Comparison of ENCODE assay signal across 21 mouse cellular contexts in genomic region chr9:16486229-16486628, GRCm38 (mm10). TPM values are rescaled to one million over a fixed set of nuclear protein-coding genes. Genes with fewer than 3 reads are reported as not detected.
"Had no signal": no experiment of that assay in that cellular context is flagged by ENCODE, and none has a peak within 500 bp of the region (broad histone marks: within the 10 kb centered on the region; RNA-seq: fewer than 3 reads in every experiment).

No protein-coding gene starts in this region.

- H3K9ac ChIP-seq: liver, embryonic 13.5 days; liver, embryonic 15.5 days; liver, postnatal 0 days; lung, embryonic 15.5 days; neural tube, embryonic 12.5 days; neural tube, embryonic 15.5 days had no signal

- H3K4me3 ChIP-seq: liver, embryonic 13.5 days; liver, embryonic 15.5 days; lung, embryonic 15.5 days; myocyte; neural tube, embryonic 12.5 days; neural tube, embryonic 15.5 days had no signal

- ATAC-seq: liver, postnatal 0 days; lung, postnatal 0 days had no signal

- H3K27me3 ChIP-seq: liver, embryonic 13.5 days; liver, embryonic 15.5 days; lung, embryonic 15.5 days; neural tube, embryonic 12.5 days; neural tube, embryonic 15.5 days had no signal

- H3K9me3 ChIP-seq: liver, embryonic 13.5 days; liver, embryonic 15.5 days; lung, embryonic 15.5 days; neural tube, embryonic 12.5 days; neural tube, embryonic 15.5 days had no signal

- DNase-seq: liver, embryonic 13.5 days; liver, postnatal 0 days; lung, adult 2 months; lung, postnatal 14 days; lung, postnatal 36 days; retina, postnatal 1 day; right cerebral cortex, adult 18-20 months; right cerebral cortex, postnatal 25 days; right cerebral cortex, postnatal 4 days; spleen, adult 18-20 months; thymus, adult 18-20 months; thymus, postnatal 14 days; thymus, postnatal 36 days had no signal

- H3K4me1 ChIP-seq: liver, embryonic 13.5 days; liver, embryonic 15.5 days; lung, embryonic 15.5 days had no signal

- H3K4me2 ChIP-seq: liver, embryonic 11.5 days; liver, embryonic 13.5 days; liver, embryonic 15.5 days; lung, embryonic 15.5 days; neural tube, embryonic 15.5 days had no signal

- H3K36me3 ChIP-seq: liver, embryonic 13.5 days; liver, embryonic 15.5 days; lung, embryonic 15.5 days; neural tube, embryonic 12.5 days; neural tube, embryonic 15.5 days had no signal

- H3K27ac ChIP-seq: liver, embryonic 13.5 days; liver, embryonic 15.5 days; lung, embryonic 15.5 days; macrophage; neural tube, embryonic 12.5 days had no signal

RNA-seq across cellular contexts. Expression of gene Fat3, which starts 14.9 kb away (rescaled TPM):
- polyA plus RNA-seq: myocyte had no signal
